Mouse (Mus musculus) heart, postnatal 0 days (tissue): ENCODE measurements around the gene Rps19bp1.

ENCODE experiments used
- CTCF ChIP-seq: IDR thresholded peaks from 2 replicates; pipeline ENCODE4 v1.5.1; 2016; ENCODE audit warnings: antibody characterized with exemption, control low read depth, low read depth
- EP300 ChIP-seq: IDR thresholded peaks from 2 replicates; pipeline ENCODE4 v1.6.1; 2016; ENCODE audit warnings: antibody characterized with exemption, low read depth

DNA sequence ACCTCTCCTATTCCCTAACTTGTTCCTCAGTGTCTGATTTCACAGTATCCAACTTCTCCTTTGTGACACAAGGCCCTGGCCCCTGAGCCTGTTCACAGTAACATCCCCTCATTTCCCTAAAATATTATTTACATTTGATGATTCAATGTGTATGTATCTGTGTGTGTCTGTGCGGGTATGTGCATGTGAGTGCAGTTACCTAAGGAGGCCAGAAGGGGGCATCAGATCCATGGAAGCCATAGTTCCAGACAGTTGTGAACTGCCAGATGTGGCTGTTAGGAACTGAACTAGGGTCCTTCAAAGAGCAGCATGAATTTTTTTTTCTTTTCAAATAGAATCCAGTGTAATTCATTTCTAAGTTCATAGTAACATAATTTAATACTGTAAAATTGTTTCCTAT, 33.0 kb upstream of the Rps19bp1 start:
- TF ChIP-seq CTCF (no peak), EP300 (no peak)
